Comparison of ENCODE assay signal across 14 mouse cellular contexts in the genomic region with DNA sequence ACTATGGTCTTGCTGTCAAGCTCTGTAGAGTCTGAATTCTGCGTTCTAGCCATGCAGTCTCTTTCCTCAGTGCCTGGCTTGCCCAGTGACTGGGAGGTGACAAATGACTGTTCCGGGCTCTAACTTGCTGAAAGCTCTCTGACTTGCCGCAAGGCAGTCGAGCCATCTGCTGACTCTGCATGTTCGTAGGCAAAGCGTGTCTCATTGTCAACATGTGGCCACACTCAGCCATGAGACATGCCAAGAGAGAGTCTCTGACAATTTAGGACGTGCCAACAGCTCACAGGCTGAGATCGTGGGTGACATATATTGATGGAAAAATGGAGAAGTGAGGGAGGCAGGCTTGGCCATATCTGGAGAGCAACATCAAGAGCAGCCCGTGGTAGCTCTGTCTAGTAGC. TPM values are rescaled to one million over a fixed set of nuclear protein-coding genes. Genes with fewer than 3 reads are reported as not detected.
A peak's percentile ranks its signal among the peaks of the same experiment; 100 is the strongest.
DNase-seq lines count a peak whose midpoint lies in the region; ATAC-seq lines count a peak whose summit lies in the region.
"Had no signal": no experiment of that assay in that cellular context is flagged by ENCODE, and none has a peak within 500 bp of the region (broad histone marks: within the 10 kb centered on the region; RNA-seq: fewer than 3 reads in every experiment).

No protein-coding gene starts in this region.

- H3K9me3 ChIP-seq in hindbrain, embryonic 16.5 days (ENCODE audit: control insufficient read depth, low read length) = no peaks in the 10 kb centered on the region
- no peaks in the 10 kb centered on the region for H3K9me3 ChIP-seq in hindbrain, embryonic 10.5 days
- no peaks in the 10 kb centered on the region for H3K9me3 ChIP-seq in midbrain, embryonic 10.5 days (replicated peaks)
- H3K9me3 ChIP-seq in midbrain, embryonic 11.5 days (ENCODE audit: control insufficient read depth, low read length) = no peaks in the 10 kb centered on the region
- H3K9me3 ChIP-seq: embryonic facial prominence, embryonic 12.5 days had no signal

- H3K27me3 ChIP-seq in hindbrain, embryonic 16.5 days (replicated peaks; ENCODE audit: control insufficient read depth, insufficient read depth, low read length) = no peaks in the 10 kb centered on the region
- H3K27me3 ChIP-seq in hindbrain, embryonic 10.5 days (ENCODE audit: insufficient read depth, poor library complexity, severe bottlenecking) = 0 out of 2 replicates have a peak, but pooled peaks cover 4% of the 10 kb centered on the region
- H3K27me3 ChIP-seq in midbrain, embryonic 10.5 days (ENCODE audit: low read depth, poor library complexity, severe bottlenecking) = peaks cover 8% of the 10 kb centered on the region; the same call in 1 of the 2 replicates
- H3K27me3 ChIP-seq in midbrain, embryonic 11.5 days (ENCODE audit: control insufficient read depth, insufficient read depth, low read length) = no peaks in the 10 kb centered on the region

- no peak overlapping the region for H3K4me2 ChIP-seq in hindbrain, embryonic 16.5 days (ENCODE audit: low read length)
- H3K4me2 ChIP-seq in midbrain, embryonic 11.5 days = no peak overlapping the region
- H3K4me2 ChIP-seq: embryonic facial prominence, embryonic 12.5 days; heart, embryonic 11.5 days had no signal

- ATAC-seq in hindbrain, embryonic 16.5 days = peak; percentile 65
- ATAC-seq in midbrain, embryonic 11.5 days (ENCODE audit: low FRiP score) = no peak
- no peak for ATAC-seq in monocyte, adult 5-6 weeks (replicated peaks; ENCODE audit: insufficient number of reproducible peaks, low FRiP score, low TSS enrichment, poor library complexity, severe bottlenecking)

- no peak overlapping the region for H3K9ac ChIP-seq in hindbrain, embryonic 16.5 days (ENCODE audit: low read depth, low read length)
- H3K9ac ChIP-seq in midbrain, embryonic 11.5 days (ENCODE audit: low read length) = no peak overlapping the region
- H3K9ac ChIP-seq: embryonic facial prominence, embryonic 12.5 days had no signal

- no peak overlapping the region for H3K27ac ChIP-seq in hindbrain, embryonic 16.5 days (ENCODE audit: low read depth, low read length)
- no peak overlapping the region for H3K27ac ChIP-seq in hindbrain, embryonic 10.5 days
- peak overlapping the region; percentile 70 for H3K27ac ChIP-seq in midbrain, embryonic 10.5 days (replicated peaks)
- H3K27ac ChIP-seq in midbrain, embryonic 11.5 days (ENCODE audit: low read depth, low read length) = no peak overlapping the region
- H3K27ac ChIP-seq: embryonic facial prominence, embryonic 12.5 days; kidney, postnatal 0 days had no signal

- no peaks in the 10 kb centered on the region for H3K36me3 ChIP-seq in hindbrain, embryonic 16.5 days (ENCODE audit: control insufficient read depth, insufficient read depth, low read length)
- H3K36me3 ChIP-seq in hindbrain, embryonic 10.5 days = no peaks in the 10 kb centered on the region
- no peaks in the 10 kb centered on the region for H3K36me3 ChIP-seq in midbrain, embryonic 10.5 days
- H3K36me3 ChIP-seq in midbrain, embryonic 11.5 days (ENCODE audit: control insufficient read depth, insufficient read depth, low read length) = no peaks in the 10 kb centered on the region
- H3K36me3 ChIP-seq: embryonic facial prominence, embryonic 12.5 days had no signal

- peak; percentile 51 to 66 for DNase-seq in cerebellum, postnatal 14 days
- DNase-seq in cerebellum, adult 11 months = no peak
- DNase-seq in hindbrain, embryonic 10.5 days (ENCODE audit: low spot score) = no peak
- no peak for DNase-seq in midbrain, embryonic 10.5 days (ENCODE audit: low spot score)
- no peak for DNase-seq in midbrain, embryonic 11.5 days (ENCODE audit: low spot score, missing footprints)
- no peak for DNase-seq in gastrocnemius, adult 8-10 months (ENCODE audit: low spot score in 2 of 2)
- DNase-seq: adrenal gland, postnatal 36 days; cerebellum, adult 9-11 months; spleen, adult 18-20 months had no signal

- H3K4me1 ChIP-seq in hindbrain, embryonic 16.5 days (ENCODE audit: control insufficient read depth, insufficient read depth, low read depth, low read length) = peaks cover 3% of the 10 kb centered on the region
- peaks cover 34% of the 10 kb centered on the region for H3K4me1 ChIP-seq in hindbrain, embryonic 10.5 days (replicated peaks)
- peaks cover 40% of the 10 kb centered on the region for H3K4me1 ChIP-seq in midbrain, embryonic 10.5 days
- H3K4me1 ChIP-seq in midbrain, embryonic 11.5 days (ENCODE audit: control insufficient read depth, insufficient read depth, low read length) = peaks cover 17% of the 10 kb centered on the region
- H3K4me1 ChIP-seq: embryonic facial prominence, embryonic 12.5 days had no signal

- no peak overlapping the region for H3K4me3 ChIP-seq in hindbrain, embryonic 16.5 days (ENCODE audit: low read length)
- H3K4me3 ChIP-seq in hindbrain, embryonic 10.5 days = no peak overlapping the region
- no peak overlapping the region for H3K4me3 ChIP-seq in midbrain, embryonic 10.5 days
- H3K4me3 ChIP-seq in midbrain, embryonic 11.5 days (ENCODE audit: low read depth, low read length) = no peak overlapping the region
- H3K4me3 ChIP-seq: embryonic facial prominence, embryonic 12.5 days had no signal

- WGBS in hindbrain, embryonic 16.5 days = 59% methylated on average over 9 of the region's 9 CpGs
- WGBS in hindbrain, embryonic 10.5 days = 86% methylated on average over 9 of the region's 9 CpGs
- 87% methylated on average over 9 of the region's 9 CpGs for WGBS in midbrain, embryonic 10.5 days
- 83% methylated on average over 9 of the region's 9 CpGs for WGBS in midbrain, embryonic 11.5 days

RNA-seq across cellular contexts. Expression of a gene that starts 36.9 kb away (rescaled TPM):
- 30.3 and 33.5 TPM in 2 replicates for polyA plus RNA-seq in hindbrain, embryonic 16.5 days (2015; fragmentation: Nextera tagmentation; extraction: Ambion mirVana)
- 28.5 and 29.6 TPM in 2 replicates for polyA plus RNA-seq in hindbrain, embryonic 10.5 days (2016; fragmentation: Nextera tagmentation; extraction: Ambion mirVana)
- 25.9 and 29.7 TPM in 2 replicates for polyA plus RNA-seq in midbrain, embryonic 10.5 days (2016; fragmentation: Nextera tagmentation; extraction: Ambion mirVana)
- 25.2 and 25.8 TPM in 2 replicates for polyA plus RNA-seq in midbrain, embryonic 11.5 days (2014; fragmentation: Nextera tagmentation; extraction: Ambion mirVana)
- 100 to 1,000 TPM in 2 of 4 experiments, 10 to 100 TPM in 2; 65.2 to 144 (median 96.6) TPM for total RNA-seq in gastrocnemius, adult 8-10 months (2022)
- total RNA-seq in monocyte, adult 5-6 weeks (2017) = 12.4 to 19.1 TPM (median 13.0 TPM) in 3 replicates

RNA-seq across cellular contexts. Expression of a gene that starts 37.6 kb away (rescaled TPM):
- 2.0 and 2.9 TPM in 2 replicates for polyA plus RNA-seq in hindbrain, embryonic 16.5 days (2015; fragmentation: Nextera tagmentation; extraction: Ambion mirVana)
- 1.1 and 1.9 TPM in 2 replicates for polyA plus RNA-seq in hindbrain, embryonic 10.5 days (2016; fragmentation: Nextera tagmentation; extraction: Ambion mirVana)
- polyA plus RNA-seq in midbrain, embryonic 10.5 days (2016; fragmentation: Nextera tagmentation; extraction: Ambion mirVana) = 1.1 and 1.8 TPM in 2 replicates
- 1.5 TPM in 2 replicates for polyA plus RNA-seq in midbrain, embryonic 11.5 days (2014; fragmentation: Nextera tagmentation; extraction: Ambion mirVana)
- total RNA-seq in gastrocnemius, adult 8-10 months (2022) = under 1 TPM; 0.51 to 0.80 (median 0.56) TPM
- total RNA-seq in monocyte, adult 5-6 weeks (2017) = 10.7 to 19.2 TPM (median 18.1 TPM) in 3 replicates

Comparison
In these comparisons a context has a peak if more than half of its experiments do, and no peak if none do; other contexts are left out.
1. DNase-seq: peak in cerebellum, postnatal 14 days (2 of 2); none in cerebellum, adult 11 months (single experiment), hindbrain, embryonic 10.5 days (single experiment), midbrain, embryonic 10.5 days (single experiment), midbrain, embryonic 11.5 days (single experiment) and gastrocnemius, adult 8-10 months (0 of 2).